Mouse (Mus musculus) heart, postnatal 10 days (tissue): Measurements from ENCODE around the gene Mrpl49. TPM values are rescaled to one million over a fixed set of nuclear protein-coding genes. Genes with fewer than 3 reads are reported as not detected.

Experiments used
- microRNA-seq, 2 experiments: library from miRNA; unstranded; fragments of <30 nt; microRNA quantifications; one replicate each; pipeline ENCODE4 v1.2.0; 2022
- total RNA-seq, 2 experiments: library from RNA; stranded (reverse); gene quantifications; 2 replicates each; pipeline ENCODE4 v1.2.3; 2021

Gene Mrpl49
- total RNA-seq, 2 experiments from 2014 or later: 41.7 to 46.7 TPM

Small RNAs within 50 kb of the gene (microRNA-seq; reads per million reads assigned to microRNA genes)
- 0.70 to 0.95 reads per million in 2 experiments for gene Mir6988

Other genes with a start within 250 kb of the Mrpl49 start
- gene Frmd8, start 182.5 kb downstream of the Mrpl49 start, total RNA-seq: 10 to 100 TPM; 19.0 to 20.5 TPM
- gene Slc25a45, start 180.0 kb downstream of the Mrpl49 start, total RNA-seq: 1 to 10 TPM; 4.6 to 5.9 TPM
- gene Tigd3, start 163.6 kb downstream of the Mrpl49 start, total RNA-seq: 1 to 10 TPM; 1.1 to 1.2 TPM
- gene Dpf2, start 144.8 kb downstream of the Mrpl49 start, total RNA-seq: 100 to 1,000 TPM; 100 to 101 TPM
- 10 to 100 TPM; 14.0 to 16.0 TPM for gene Cdc42ep2, start 133.0 kb downstream of the Mrpl49 start, total RNA-seq
- 10 to 100 TPM; 21.1 TPM for gene Pola2, start 93.6 kb downstream of the Mrpl49 start, total RNA-seq
- gene Slc22a20, start 71.6 kb downstream of the Mrpl49 start, total RNA-seq: not detected
- 10 to 100 TPM; 32.6 to 37.8 TPM for gene Capn1, start 41.9 kb downstream of the Mrpl49 start, total RNA-seq
- 10 to 100 TPM; 19.5 TPM for gene Syvn1, start 11.2 kb downstream of the Mrpl49 start, total RNA-seq
- 100 to 1,000 TPM; 738 to 768 TPM for gene Fau, start 59 bp upstream of the Mrpl49 start, total RNA-seq
- gene Znhit2, start 3.4 kb upstream of the Mrpl49 start, total RNA-seq: 10 to 100 TPM; 13.6 to 13.9 TPM
- gene Tm7sf2, start 10.6 kb upstream of the Mrpl49 start, total RNA-seq: 1 to 10 TPM; 2.7 to 2.9 TPM
- gene Vps51, start 19.4 kb upstream of the Mrpl49 start, total RNA-seq: 10 to 100 TPM; 36.4 TPM
- gene Tmem262, start 22.2 kb upstream of the Mrpl49 start, total RNA-seq: not detected
- gene Gm28374, start 24.5 kb upstream of the Mrpl49 start, total RNA-seq: not detected
- gene Zfpl1, start 27.2 kb upstream of the Mrpl49 start, total RNA-seq: 10 to 100 TPM; 24.4 to 26.3 TPM
- gene Cdca5, start 27.2 kb upstream of the Mrpl49 start, total RNA-seq: 1 to 10 TPM; 3.8 to 5.0 TPM
- under 1 TPM in 1 of 2 experiments, not detected in 1; 0.43 TPM for gene AC131692.1, start 36.6 kb upstream of the Mrpl49 start, total RNA-seq
- gene Naaladl1, start 48.0 kb upstream of the Mrpl49 start, total RNA-seq: under 1 TPM; 0.10 to 0.17 TPM
- 10 to 100 TPM; 10.2 to 13.9 TPM for gene Sac3d1, start 60.9 kb upstream of the Mrpl49 start, total RNA-seq
- gene Snx15, start 70.5 kb upstream of the Mrpl49 start, total RNA-seq: 10 to 100 TPM; 12.5 to 12.6 TPM
- under 1 TPM; 0.31 to 0.32 TPM for gene Batf2, start 83.2 kb upstream of the Mrpl49 start, total RNA-seq
- gene Arl2, start 83.8 kb upstream of the Mrpl49 start, total RNA-seq: 10 to 100 TPM; 60.5 to 63.5 TPM
- not detected for gene Majin, start 126.6 kb upstream of the Mrpl49 start, total RNA-seq
- gene Gpha2, start 168.6 kb upstream of the Mrpl49 start, total RNA-seq: not detected
- 10 to 100 TPM; 30.7 to 31.7 TPM for gene Ppp2r5b, start 178.1 kb upstream of the Mrpl49 start, total RNA-seq
- 10 to 100 TPM; 17.7 to 19.0 TPM for gene Atg2a, start 183.9 kb upstream of the Mrpl49 start, total RNA-seq
- gene Ehd1, start 218.9 kb upstream of the Mrpl49 start, total RNA-seq: 100 to 1,000 TPM; 129 to 181 TPM
- 1 to 10 TPM; 9.6 to 9.9 TPM for gene Cdc42bpg, start 248.7 kb upstream of the Mrpl49 start, total RNA-seq